Mouse (Mus musculus) kidney, postnatal 36 days (tissue): ENCODE results near the gene Slc37a1.
A peak's percentile ranks its signal among the peaks of the same experiment; 100 is the strongest.

Experiments
- DNase-seq, 2 experiments: peaks; one replicate each; pipeline ENCODE4 v3.0.0; 2021 to 2022; ENCODE audit warnings: mixed read lengths in 2 of 2

The Slc37a1 gene

DNA sequence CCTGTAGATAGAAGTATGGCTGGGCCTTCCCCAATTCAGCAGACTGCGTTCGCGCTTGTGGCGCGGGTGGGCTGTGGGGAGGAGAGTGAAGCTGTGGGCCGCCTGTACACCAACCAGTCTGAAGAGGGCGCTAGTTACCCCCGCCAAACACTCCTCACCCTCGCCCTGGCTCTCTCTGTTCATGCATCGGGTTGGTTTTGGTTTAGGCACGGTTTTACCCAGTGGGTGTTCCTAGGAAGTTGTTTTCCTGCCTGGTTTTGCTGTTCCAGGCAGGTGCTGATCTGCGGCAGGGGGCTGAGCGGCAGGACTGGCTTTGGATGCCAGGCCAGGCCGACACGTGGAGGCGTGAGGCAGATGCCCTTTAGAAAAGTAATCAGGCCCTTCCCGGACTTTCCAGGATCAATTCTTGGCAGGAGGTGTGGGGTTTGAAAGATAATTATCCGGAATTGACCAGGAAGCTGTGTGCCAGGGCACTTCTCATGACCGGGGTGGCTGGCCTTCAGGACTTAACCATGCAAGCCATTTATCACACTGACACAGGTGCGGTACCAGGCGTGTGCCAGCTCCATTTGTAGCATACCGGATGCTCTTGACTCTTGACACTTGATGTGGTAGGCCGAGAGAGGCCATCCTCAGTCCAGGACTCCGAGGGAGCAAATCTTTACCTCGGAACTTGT is 8.8 kb downstream of the Slc37a1 start:
- peak in 1 of 2 experiments; percentile 42 for DNase-seq

DNA sequence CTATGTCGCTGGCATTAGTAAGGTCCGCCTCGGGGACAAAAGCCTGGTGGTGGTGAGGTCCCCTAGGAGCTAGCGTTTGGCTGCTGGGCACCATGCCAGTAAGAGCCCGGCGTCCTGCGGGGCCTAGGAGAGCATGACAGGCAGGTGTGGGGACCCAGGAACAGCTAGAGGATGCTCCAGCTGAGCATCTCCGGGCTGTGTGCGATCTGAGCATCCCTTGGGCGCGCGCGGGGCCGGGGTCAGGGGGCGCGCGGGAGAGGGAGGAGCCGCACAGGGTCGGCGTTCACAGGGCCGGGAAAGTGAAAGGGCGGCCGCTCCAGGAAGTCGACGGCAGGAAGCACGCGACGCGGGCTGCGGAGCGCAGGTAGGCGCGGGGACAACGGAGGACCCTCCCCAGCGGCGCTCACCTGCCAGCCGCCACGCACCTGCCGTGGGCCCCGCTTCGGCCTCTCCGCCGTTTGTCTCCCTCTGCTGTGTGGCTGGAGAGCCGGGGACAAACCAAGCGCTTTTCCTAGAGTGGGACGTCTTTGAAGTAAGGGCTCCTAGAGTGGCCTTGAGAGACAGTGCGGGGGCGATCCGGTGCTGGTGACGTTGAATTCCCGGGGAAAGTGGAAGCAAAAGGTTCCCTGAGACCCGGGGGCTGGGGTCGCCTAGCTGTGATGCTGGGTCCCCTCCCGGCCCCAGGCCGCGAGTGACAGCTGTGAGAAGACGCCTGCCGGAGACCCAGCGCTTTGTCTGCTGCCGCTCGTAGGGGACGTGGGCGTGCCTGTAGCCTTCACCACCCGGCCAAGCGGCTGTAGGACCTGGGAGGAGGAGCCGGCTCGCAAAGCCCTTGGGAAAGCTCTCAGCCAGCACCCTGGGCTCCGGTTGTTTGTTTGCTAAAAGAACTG is 9.5 kb downstream of the Slc37a1 start:
- peak; percentile 84 to 87 for DNase-seq

DNA sequence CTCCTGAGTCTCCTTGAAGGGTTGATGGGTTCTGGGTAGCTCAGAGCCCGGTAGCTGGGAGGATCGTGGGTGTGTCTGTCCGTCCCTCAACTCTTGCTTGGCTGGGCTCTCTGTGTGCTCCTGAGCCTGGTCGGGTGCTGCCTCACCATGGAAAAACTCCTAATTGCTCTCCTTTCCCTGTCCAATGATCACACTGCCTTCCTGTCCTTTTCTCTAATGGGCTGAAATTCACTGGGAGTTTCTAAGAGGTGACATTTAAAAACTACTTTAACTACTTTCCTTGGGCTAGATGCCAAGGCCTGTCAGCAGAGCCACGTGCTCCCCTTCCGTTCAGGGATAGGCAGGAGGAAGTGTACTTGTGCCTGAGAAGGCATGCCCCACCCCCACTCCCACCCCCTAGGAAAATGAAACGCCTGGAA is 10.9 kb downstream of the Slc37a1 start:
- peak; percentile 78 to 88 for DNase-seq

DNA sequence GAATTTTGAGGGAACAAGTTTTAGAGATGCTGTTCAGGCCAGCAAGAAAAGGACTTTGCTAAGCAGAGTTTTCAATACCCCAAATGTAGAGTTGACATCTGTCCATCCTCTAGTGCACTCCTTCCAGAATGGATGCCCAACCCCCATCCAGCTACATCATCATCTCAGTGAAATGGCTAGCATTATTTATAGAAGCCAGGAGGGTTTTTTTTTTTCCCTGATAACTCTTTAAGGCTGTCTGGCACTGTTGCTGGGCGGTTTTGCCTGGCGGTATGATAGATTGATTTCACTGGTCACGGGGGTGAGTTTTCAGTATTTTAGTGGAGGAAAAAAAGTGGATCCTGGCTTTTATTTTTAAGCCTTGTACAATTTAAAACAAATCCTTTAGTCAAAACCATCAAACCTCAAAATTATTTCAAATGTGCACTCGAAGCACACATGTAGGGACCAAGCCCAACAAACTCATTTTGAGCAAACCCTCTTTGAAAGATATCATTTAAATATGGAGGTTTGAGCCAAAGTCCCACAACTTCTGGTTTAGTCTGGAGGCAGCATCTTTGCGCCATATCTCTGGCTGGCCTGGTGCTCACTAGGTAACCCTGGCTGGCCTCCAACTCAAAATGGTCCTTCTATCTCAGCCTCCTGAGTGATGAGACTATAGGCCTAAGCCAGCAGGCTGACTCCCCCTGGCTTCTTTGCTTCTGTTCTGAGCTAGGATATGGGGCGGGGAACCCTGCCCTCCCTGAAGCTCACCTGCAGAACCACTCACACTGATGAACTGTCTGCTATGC is 12.0 kb downstream of the Slc37a1 start:
- DNase-seq = no peak

DNA sequence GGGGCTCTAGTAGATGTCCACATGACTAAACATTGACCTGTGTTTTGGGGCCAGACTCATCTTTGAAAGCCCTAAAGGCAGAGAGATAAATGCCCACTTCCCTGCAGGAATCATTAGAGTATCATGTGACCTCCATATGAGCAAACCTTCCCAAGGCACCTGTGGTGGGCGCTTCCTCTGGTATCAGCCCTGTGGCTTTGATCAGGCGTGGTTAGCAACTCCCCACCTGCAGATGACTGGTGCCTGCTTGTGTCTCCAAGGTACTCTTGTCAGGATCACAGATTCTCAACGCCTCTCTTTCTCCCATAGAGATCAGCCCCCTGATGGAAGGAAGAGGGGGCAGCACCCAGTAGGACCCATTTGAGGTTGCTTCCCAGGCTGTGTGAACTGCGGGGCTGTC is 13.4 kb downstream of the Slc37a1 start:
- DNase-seq = no peak

DNA sequence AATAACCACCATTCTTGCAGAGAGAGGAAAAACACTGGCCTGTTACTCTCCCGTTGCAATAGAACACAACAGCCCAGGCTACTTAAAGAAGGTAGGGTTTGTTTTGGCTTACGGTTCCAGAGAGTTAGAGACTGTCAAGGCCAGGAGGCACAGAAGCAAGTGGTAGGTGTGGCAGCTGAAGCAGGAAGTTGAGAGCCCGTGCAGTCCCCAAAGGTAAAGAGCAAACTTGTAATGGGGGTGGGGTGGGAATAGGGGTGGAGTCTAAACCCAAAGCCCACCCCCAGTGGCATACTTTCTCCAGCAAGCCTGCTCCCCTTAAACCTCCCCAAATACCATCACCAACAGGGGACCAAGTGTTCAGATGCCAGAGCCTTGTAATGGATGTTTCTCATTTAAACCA is 14.1 kb downstream of the Slc37a1 start:
- no peak for DNase-seq

DNA sequence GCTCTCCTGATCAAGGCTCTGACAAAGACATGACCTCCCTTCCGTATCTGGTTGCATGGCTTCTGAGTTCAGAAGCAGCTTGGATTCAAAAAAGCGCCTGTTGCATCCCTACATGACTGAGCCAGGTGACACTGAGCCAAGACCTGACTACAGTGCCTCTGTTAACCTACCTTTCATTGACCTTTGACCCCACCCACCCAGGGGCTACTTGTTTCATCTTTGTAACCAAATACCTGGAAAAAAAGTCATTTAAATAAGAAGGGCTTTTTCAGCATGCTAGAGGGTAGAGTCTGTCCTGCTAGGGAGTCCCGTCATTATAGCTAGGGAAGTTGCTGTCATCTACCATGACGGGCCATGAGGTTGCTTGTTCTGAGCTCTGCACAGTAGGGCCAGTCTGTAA is 16.8 kb downstream of the Slc37a1 start:
- no peak for DNase-seq

DNA sequence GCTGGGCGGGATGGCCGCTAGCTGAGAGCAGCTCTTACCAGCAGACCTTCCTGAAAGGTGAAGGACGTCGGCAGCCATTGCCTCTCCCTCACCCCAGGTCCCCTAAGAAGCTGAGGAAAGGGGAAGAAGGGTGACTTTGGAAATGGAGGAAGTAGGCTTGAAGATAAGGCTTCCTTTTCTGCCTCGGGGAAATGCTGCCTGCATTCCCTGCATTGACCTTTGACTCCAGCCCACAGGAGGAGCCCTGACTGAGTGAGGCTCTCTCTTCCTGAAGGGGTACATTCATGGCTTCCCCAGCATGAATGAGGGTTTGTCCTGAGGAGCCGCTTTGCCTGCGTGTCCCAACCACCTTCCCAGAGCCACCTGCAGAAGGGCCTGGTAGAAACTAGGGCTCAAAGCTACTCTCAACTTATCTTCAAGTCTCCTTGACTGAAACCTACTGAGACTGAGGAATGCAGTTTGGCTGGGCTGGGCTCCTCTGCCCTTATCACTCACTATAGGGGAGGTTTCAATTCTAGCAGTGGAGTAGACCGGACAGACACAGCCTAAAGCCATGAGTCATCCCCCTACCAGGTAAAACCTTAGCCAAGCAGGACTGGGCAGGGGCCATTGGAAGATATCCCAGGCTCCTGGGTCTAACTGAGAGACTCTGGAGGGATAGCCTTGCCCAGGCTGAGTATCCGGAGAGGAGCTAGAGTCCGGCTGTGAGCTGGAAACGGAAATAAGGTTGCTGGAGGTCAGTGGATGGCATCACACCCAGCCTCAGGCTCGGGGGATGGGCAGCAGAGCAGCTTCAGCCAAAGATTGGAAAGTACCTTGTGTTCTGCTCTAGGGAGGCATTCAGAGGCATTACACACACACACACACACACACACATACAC is 18.5 kb downstream of the Slc37a1 start:
- peak; percentile 63 to 66 for DNase-seq

DNA sequence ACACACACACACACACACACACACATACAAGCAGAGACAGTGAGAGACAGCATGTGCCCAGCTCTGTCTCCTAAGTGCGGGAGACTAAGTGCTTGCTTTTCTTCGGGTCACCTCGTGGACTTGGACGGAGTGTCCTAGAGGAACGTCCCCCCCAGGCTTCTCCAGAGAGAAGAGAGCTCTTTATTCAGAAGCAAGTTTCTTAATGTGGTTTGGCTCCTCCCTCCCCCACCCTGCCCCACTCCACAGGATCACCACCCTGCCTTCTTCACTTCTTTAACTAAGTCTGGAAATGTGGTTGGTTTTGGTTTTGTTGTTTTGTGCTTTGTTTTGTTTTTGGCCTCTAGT is 19.2 kb downstream of the Slc37a1 start:
- DNase-seq = no peak

DNA sequence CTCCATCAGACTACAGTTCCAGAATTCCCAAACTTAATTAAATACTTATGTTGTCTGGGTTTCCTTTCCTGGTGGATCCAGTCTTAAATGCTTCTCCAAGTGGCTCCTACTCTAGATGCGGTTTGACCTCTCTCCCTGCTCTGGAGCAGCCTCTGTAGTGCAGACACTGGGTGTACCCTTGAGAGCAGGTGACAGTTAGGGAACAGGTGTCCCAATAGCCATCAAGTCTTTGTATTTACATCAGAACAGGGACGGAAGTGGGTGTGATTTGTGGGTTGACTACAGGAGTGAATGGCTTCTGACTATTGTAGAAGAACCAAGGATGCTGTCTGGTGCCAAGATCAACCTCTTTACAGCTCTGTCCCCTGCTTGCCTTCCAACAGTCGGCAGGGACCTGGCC is 21.2 kb downstream of the Slc37a1 start:
- no peak for DNase-seq

DNA sequence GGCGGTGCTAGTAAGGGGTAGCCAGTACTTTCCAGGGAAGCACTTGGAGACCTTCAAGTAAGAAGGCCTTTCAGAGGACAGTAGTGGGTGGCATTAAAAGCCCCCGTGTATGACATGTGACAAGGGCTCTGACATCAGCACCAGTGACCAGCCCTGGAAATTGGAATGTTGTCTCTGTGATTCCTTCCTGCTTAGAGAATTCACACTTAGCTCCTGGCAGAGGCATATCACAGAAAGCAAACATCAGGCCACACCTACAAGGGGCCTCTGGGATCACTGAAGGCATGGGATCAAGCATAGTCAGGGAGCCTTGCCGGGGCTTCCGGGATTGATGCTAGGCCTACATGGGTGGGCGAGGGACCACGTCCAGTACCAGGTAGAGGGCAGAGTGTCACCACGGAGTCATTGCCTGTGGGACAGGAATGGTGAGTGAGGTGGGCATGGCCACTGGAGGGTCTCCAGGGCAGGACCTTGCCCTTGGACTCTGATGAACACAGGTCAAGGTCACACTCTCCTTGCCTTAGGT is 21.8 kb downstream of the Slc37a1 start:
- no peak for DNase-seq

DNA sequence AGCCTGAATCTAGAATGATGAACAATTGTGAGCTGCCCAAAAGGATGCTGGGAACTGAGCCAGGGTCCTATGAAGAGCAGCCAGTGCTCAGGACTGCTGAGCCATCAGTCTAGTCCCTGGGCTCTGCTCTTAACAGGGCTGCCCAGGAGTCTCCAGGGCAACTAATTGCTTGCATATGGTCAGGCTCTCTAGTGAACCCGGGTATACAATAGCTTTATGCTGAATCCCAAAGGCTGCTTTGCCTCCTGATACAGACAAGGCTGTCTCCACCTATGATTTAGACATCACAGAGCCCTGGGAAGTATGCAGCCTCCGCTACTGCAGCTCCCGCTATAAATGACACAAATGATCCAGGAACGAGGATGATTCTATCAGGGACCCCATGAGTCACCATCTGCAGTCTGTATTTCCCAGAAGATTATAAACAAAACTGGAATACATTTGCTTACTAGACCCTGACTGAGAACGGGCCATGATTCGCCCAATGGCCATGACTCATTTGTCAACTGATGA is 22.7 kb downstream of the Slc37a1 start:
- no peak for DNase-seq

DNA sequence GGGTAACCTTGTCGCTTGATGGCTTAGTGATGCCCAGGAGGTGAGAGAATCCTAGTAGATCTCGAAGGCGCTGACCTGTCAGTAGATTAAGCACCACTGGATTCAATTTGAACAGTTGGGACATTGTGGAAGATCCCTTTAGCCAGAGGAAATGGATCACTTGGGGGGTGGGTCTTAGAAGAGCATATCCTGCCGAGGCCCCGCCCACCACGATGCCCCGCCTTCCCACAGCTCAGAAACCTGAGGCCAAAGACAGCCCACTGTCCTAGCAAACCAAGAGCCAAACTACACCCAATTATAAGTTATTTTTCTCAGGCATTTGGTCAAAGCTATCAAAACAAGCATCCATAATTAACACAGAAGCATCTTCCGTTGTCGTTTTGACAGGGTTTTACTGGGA is 24.5 kb downstream of the Slc37a1 start:
- DNase-seq = no peak

DNA sequence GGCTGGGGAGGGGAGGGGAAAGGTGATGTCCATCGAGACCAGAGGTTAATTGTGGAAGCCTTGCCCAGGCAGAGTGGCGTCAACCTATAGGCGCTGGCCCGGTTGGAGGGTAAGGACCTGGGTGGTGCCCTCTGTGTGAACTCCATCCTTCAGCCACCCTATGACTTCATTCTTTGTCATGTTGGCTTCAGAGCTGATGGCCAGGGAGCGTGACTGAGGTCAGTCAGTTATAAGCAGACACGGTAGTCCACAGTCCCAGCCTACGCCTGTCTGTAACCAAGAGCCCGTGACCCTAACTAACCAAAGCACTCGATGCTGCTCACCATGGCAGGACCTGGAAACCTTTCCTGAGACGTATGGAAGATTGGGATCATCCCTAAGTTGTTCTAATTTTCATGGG is 26.1 kb downstream of the Slc37a1 start:
- DNase-seq = no peak

DNA sequence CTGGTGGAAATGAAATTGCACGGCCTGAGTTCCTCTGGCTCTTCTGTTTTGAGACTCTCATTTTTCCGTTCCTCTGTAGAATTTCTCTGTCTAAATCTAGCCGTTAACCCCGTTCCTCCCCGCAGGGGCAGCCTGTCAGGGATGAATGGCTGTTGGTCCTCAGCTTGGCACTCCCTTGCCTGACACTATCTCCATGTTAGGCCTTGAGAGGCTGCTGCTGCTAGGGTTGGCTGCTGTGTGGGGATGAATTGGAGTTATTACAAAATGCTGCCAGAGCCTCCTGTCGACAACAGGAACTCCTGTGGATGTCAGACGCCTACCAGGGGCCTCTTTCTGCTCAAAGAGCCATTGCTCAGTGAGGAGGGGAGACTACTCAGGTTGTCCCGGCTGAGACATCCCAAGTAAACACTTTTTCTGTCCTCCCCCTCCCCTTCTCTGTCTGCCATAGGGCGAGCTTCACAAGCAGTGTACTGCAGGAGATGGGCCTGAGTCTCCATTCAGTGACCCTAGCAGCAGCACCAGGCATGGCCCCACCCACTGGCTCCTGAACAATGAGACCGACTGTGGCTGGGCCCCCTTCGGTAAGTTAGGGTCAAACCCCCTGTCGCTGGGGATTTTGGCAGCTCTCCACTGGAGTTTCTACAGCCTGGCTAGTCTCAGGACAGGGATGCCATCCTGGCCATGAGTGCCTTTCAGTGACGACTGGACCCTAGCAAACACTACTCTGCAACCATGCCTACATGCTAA is 28.6 kb downstream of the Slc37a1 start:
- DNase-seq = no peak

DNA sequence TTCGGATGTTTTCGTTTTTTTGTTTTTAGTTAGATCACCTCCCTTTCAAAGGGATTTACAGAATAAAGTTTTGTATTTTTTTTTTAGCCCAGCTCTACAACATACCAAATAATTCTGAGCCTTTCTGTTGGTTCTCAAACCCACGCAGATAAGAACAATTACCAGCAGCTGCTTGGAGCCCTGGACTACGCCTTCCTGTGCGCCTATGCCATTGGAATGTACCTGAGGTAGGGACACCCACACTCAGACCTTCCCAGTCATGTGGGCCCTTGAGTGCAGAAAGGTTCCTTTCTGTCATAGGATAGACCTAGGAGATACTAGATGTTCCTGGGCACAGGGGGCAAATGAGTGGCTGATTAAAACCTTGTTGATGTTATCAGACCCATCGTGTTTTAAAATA is 29.4 kb downstream of the Slc37a1 start:
- DNase-seq = no peak

DNA sequence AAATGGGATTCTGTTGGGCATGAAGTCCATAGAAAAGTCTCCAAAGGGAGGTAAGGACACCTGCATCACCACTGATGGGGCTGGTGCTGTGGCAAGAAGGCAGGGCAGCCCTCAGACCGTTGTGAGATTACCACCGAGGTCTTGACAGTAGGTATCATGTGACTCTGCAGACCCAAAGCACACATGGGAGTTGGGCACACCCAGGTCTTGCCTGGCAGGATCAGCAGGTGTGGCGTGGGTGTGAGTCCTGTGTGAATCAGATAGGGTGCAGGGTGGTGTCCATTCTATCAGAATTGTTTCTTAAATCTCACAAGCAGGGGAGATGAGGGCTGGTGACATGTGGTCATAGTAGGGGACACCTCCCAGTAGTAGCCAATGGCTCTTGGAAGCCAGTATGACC is 30.4 kb downstream of the Slc37a1 start:
- DNase-seq = no peak

DNA sequence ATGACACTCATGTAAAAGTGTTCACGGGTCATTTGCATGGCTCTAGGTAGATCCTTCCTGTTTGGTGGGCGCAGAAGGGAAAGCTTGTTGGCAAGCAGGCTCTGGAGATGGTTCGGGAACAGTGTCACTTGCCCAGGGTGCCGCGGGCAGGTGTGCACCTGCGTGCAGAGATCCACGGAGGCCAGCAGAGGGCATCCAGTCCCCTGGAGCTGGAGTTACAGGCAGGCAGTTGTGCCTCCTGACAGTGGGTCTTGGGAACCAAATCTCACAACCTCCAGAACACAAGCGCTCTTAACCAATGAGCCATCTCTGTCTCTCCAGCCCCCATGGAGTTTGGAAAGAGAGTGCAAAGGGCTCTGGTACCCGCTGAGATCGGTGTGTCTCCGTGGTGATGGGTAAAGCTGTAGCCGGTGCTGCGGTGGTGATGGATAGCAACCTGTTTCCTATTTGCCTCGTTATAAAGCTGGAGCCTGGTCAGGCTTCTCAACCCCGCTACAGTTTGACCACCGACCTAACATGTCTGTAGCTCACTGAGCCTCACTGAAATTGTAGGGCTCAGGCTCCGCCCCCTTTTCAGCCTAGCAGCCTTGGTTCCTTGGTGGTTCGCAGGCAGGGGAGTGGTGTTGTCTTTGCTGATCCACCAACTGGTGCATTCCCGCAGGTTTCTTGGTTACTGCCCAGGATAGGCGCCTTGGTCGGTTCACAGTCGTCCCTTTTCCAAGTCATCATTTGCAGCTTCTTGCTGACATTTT is 31.1 kb downstream of the Slc37a1 start:
- peak in 1 of 2 experiments; percentile 42 for DNase-seq

DNA sequence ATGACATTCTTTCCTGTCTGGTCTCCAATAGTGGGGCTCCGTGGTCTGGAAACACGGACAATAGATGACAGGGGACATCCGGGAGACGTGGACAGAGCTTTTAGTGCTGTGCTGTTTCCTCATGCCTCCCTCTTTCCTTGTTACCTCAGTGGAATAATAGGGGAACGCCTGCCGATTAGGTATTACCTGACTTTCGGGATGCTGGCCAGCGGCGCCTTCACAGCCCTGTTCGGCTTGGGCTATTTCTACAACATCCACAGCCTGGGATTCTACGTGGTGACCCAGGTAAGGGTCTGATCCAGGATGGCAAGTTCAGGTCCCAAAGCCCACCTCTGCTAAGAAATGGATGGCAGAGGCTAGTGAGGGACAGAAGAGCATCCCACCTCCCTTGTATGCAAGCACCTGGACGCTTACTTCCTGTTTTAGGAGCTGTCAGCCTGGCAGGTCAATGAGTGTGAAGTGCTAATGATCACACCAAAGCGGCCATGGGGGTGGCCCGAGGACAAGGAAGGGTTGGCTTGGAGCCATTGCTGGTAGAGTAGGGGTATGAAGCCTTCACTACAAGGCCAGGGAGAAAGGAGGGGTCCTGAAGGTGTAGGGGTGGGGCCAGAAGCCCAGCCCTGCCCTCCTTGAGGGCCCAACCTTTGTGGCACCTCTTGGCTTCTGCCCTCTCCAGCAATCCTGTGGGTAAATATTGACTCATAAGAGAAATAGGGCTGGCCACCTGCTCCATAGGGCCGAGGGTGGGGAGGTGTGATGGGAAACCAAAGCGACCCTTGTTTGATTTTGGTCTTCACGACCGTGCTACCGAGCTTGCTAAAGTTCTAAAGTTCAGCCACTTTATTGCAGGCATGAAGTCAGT is 32.5 kb downstream of the Slc37a1 start:
- DNase-seq = peak in 1 of 2 experiments; percentile 60
